Mouse (Mus musculus) small intestine, adult 2 months (tissue): ENCODE measurements around the gene Eif6.

ENCODE experiments used
- CTCF ChIP-seq: fragments of 200-500 bp; IDR thresholded peaks from 2 replicates; pipeline ENCODE4 v1.5.1; 2012; ENCODE audit warnings: low read depth, mild to moderate bottlenecking, control low read depth, inconsistent platforms, low read length, moderate library complexity, mixed read lengths; ENCODE audit not compliant: insufficient replicate concordance, insufficient read length; ENCODE audit errors: extremely low read depth
- POLR2A ChIP-seq: fragments of 200-500 bp; IDR thresholded peaks from 2 replicates; pipeline ENCODE4 v1.6.1; 2012; ENCODE audit warnings: low read depth, mild to moderate bottlenecking, control low read depth, inconsistent platforms, low read length, moderate library complexity

DNA sequence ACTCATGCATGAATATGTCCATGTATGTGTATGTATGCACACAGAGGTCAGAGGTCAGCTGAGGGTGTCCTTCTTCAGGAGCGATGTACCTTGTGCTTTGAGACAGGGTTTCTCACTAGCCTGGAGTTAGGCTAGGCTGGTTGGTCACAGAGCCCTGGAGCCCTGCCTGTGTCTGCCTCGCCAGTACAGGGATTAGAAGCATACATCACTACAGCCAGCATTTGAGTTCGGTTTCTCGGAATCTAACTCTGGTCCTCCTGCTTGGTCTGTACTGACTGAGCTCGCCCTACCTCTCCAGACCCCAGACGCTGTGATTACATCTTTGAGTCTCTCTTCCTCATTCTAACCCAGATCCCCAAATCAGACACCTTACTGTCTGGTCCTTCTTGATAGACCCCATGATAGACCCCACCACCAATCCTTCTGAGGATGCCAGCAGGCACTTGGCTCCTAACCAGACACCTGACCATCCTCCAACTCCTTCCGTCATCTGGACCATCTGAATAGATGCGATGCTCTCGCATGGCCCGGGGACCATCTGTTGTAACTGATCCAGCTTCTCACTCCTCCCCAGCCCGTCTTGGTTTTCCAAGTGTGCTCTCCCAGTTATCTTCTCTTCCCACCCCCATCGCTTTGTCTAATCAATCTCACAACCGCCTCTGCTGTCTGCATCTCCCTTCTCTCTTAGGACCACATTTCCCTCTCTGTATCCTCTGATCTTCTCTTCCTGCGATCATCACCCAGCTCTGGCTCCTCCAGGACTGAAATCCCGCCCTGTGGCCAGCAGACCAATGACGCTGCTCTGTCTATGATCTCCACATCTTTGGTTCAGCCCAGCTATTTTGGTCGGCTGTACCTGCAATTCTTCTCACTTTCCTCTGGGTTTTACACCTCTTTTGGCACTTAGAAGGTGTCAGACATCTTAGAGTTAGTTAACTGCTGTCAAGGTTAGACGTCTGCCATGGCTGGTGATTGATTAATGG lies 38.5 kb downstream of the Eif6 start:
- TF ChIP-seq CTCF (no peak), POLR2A (no peak)
